Mouse (Mus musculus): ENCODE measurements around the gene Ccdc8.

DNA sequence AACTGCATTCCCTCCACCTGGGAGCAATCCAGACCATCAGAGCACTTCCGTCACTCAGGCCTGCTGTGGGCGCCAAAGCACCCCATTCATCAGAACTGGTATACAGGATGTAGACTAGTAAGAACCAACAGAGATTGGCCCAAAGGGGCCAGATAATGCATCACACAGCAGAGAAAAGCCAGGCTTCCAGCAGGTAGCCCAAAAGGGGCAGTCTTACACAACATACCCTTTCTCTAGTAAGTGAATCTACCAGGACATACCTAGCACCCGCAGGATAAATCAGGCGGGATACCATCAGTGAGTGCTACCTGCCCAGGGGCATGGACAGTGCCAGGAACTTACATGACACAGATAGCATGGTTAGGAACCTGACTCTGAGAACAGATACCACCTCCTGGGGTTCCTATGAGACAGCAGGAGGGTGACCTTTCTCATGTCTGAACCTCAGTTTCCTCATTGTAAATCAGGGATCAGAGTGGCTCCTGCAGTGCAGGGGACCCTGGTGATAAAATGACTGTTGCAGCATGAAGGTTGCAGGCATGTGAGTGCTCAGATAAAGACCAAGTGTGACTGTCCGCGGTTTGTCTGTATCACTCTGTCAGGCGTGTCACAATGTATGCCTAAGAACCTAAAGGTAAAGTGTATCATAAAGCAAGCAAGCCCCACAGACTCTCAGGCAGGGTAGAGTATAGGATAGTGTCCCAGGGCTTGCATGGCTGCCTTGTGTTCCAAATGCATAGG lies 27.1 kb downstream of the Ccdc8 start:
- no peak for TF ChIP-seq CTCF (conservative IDR thresholded peaks at IDR 0.05; ENCODE audit: insufficient read depth, insufficient read length, low read depth, low read length)
- no peak for TF ChIP-seq POLR2A (IDR thresholded peaks at IDR 0.05; ENCODE audit: low read depth, low read length)
